Mouse (Mus musculus): ENCODE measurements around the gene Zzef1. TPM values are rescaled to one million over a fixed set of nuclear protein-coding genes. Genes with fewer than 3 reads are reported as not detected.

Gene Zzef1
- polyA plus RNA-seq, 1 experiment = 8.1 TPM

GRCm38 (mm10) chr11:72955339-72955974 lies 159.4 kb downstream of the Zzef1 start:
- H3ac ChIP-seq (ENCODE audit: control insufficient read depth, insufficient read length) = no peak overlapping the region
- no peaks in the 10 kb centered on the region for H3K27me3 ChIP-seq (ENCODE audit: control insufficient read depth, insufficient read depth, insufficient read length)
- no peaks in the 10 kb centered on the region for H3K79me2 ChIP-seq (ENCODE audit: control insufficient read depth, insufficient read depth)
- no peak overlapping the region for H3K4me3 ChIP-seq
- no peaks in the 10 kb centered on the region for H3K36me3 ChIP-seq (ENCODE audit: control insufficient read depth, insufficient read depth)
- TF ChIP-seq POLR2AphosphoS2 (IDR thresholded peaks at IDR 0.05; ENCODE audit: insufficient read length, low read depth) (no peak), MYOG (IDR thresholded peaks at IDR 0.05; ENCODE audit: control insufficient read depth in 1 of 3, insufficient read depth in 1 of 3, insufficient read length in 2 of 3, low read depth in 2 of 3) (peak in 2 of 3 experiments; percentile 73 to 78), SRF (IDR thresholded peaks at IDR 0.05; ENCODE audit: control insufficient read depth, insufficient read length, low read depth) (no peak), MYOD1 (IDR thresholded peaks at IDR 0.05; ENCODE audit: control insufficient read depth in 1 of 3, insufficient read length in 2 of 3, low read depth in 2 of 3) (peak in 2 of 3 experiments; percentile 55 to 72), CEBPB (IDR thresholded peaks at IDR 0.05; ENCODE audit: insufficient read depth, poor library complexity, severe bottlenecking) (no peak), TCF3 (IDR thresholded peaks at IDR 0.05; ENCODE audit: insufficient read length, low read depth) (no peak), POLR2A (IDR thresholded peaks at IDR 0.05; ENCODE audit: insufficient read length, low read depth) (no peak), REST (IDR thresholded peaks at IDR 0.05; ENCODE audit: insufficient read depth, insufficient read length) (no peak), TCF12 (IDR thresholded peaks at IDR 0.05; ENCODE audit: insufficient read depth, poor library complexity, severe bottlenecking) (peak; percentile 45)
- H3K4me2 ChIP-seq (ENCODE audit: low read depth) = no peak overlapping the region

- no peak overlapping the region for H3K4me3 ChIP-seq
- peaks cover 13% of the 10 kb centered on the region for H3K27me3 ChIP-seq (ENCODE audit: control insufficient read depth, insufficient read depth, insufficient read length)
- TF ChIP-seq POLR2AphosphoS2 (IDR thresholded peaks at IDR 0.05; ENCODE audit: insufficient read length, low read depth) (no peak), MAX (IDR thresholded peaks at IDR 0.05; ENCODE audit: low read depth) (no peak), CEBPB (IDR thresholded peaks at IDR 0.05; ENCODE audit: insufficient read depth, poor library complexity, severe bottlenecking) (no peak), TCF12 (IDR thresholded peaks at IDR 0.05; ENCODE audit: insufficient read depth, poor library complexity, severe bottlenecking) (no peak), MYOD1 (IDR thresholded peaks at IDR 0.05; ENCODE audit: control insufficient read depth in 1 of 3, insufficient read length in 2 of 3, low read depth in 2 of 3) (no peak), E2F4 (IDR thresholded peaks at IDR 0.05; ENCODE audit: insufficient read depth) (no peak), MYOG (IDR thresholded peaks at IDR 0.05; ENCODE audit: control insufficient read depth in 1 of 3, insufficient read depth in 1 of 3, insufficient read length in 2 of 3, low read depth in 2 of 3) (no peak), TCF3 (IDR thresholded peaks at IDR 0.05; ENCODE audit: insufficient read length, low read depth) (no peak), REST (IDR thresholded peaks at IDR 0.05; ENCODE audit: insufficient read depth, insufficient read length) (no peak), USF1 (IDR thresholded peaks at IDR 0.05; ENCODE audit: low read depth) (no peak), SRF (IDR thresholded peaks at IDR 0.05; ENCODE audit: control insufficient read depth, insufficient read length, low read depth) (no peak), POLR2A (IDR thresholded peaks at IDR 0.05; ENCODE audit: insufficient read length, low read depth) (no peak)
- no peak overlapping the region for H3K4me2 ChIP-seq (ENCODE audit: low read depth)
- H3ac ChIP-seq (ENCODE audit: control insufficient read depth, insufficient read length) = no peak overlapping the region
- no peaks in the 10 kb centered on the region for H3K36me3 ChIP-seq (ENCODE audit: control insufficient read depth, insufficient read depth)
- no peaks in the 10 kb centered on the region for H3K79me2 ChIP-seq (ENCODE audit: control insufficient read depth, insufficient read depth)
These were observed 161.3 kb downstream of the Zzef1 start for GRCm38 (mm10) chr11:72957318-72957717.

GRCm38 (mm10) chr11:72959924-72960679 lies 164.1 kb downstream of the Zzef1 start:
- H3ac ChIP-seq (ENCODE audit: control insufficient read depth, insufficient read length) = no peak overlapping the region
- TF ChIP-seq USF1 (IDR thresholded peaks at IDR 0.05; ENCODE audit: low read depth) = no peak
- no peak for TF ChIP-seq TCF3 (IDR thresholded peaks at IDR 0.05; ENCODE audit: insufficient read length, low read depth)
- no peak for TF ChIP-seq REST (IDR thresholded peaks at IDR 0.05; ENCODE audit: insufficient read depth, insufficient read length)
- TF ChIP-seq E2F4 (IDR thresholded peaks at IDR 0.05; ENCODE audit: insufficient read depth) = no peak
- TF ChIP-seq POLR2AphosphoS2 (IDR thresholded peaks at IDR 0.05; ENCODE audit: insufficient read length, low read depth) = no peak
- TF ChIP-seq MYOG (IDR thresholded peaks at IDR 0.05; ENCODE audit: control insufficient read depth in 1 of 3, insufficient read depth in 1 of 3, insufficient read length in 2 of 3, low read depth in 2 of 3) = no peak
- no peak for TF ChIP-seq MAX (IDR thresholded peaks at IDR 0.05; ENCODE audit: low read depth)
- TF ChIP-seq CEBPB (IDR thresholded peaks at IDR 0.05; ENCODE audit: insufficient read depth, poor library complexity, severe bottlenecking) = no peak
- no peak for TF ChIP-seq POLR2A (IDR thresholded peaks at IDR 0.05; ENCODE audit: insufficient read length, low read depth)
- TF ChIP-seq SRF (IDR thresholded peaks at IDR 0.05; ENCODE audit: control insufficient read depth, insufficient read length, low read depth) = no peak
- H3K27me3 ChIP-seq (ENCODE audit: control insufficient read depth, insufficient read depth, insufficient read length) = peaks cover 26% of the 10 kb centered on the region
- H3K36me3 ChIP-seq (ENCODE audit: control insufficient read depth, insufficient read depth) = no peaks in the 10 kb centered on the region
- H3K4me3 ChIP-seq = no peak overlapping the region
- no peak overlapping the region for H3K4me2 ChIP-seq (ENCODE audit: low read depth)
- no peaks in the 10 kb centered on the region for H3K79me2 ChIP-seq (ENCODE audit: control insufficient read depth, insufficient read depth)

- TF ChIP-seq TCF3 (IDR thresholded peaks at IDR 0.05; ENCODE audit: insufficient read length, low read depth) (no peak), MAX (IDR thresholded peaks at IDR 0.05; ENCODE audit: low read depth) (no peak), MYOG (IDR thresholded peaks at IDR 0.05; ENCODE audit: control insufficient read depth in 1 of 3, insufficient read depth in 1 of 3, insufficient read length in 2 of 3, low read depth in 2 of 3) (no peak), POLR2A (IDR thresholded peaks at IDR 0.05; ENCODE audit: insufficient read length, low read depth) (no peak), SRF (IDR thresholded peaks at IDR 0.05; ENCODE audit: control insufficient read depth, insufficient read length, low read depth) (no peak), MYOD1 (IDR thresholded peaks at IDR 0.05; ENCODE audit: control insufficient read depth in 1 of 3, insufficient read length in 2 of 3, low read depth in 2 of 3) (no peak), E2F4 (IDR thresholded peaks at IDR 0.05; ENCODE audit: insufficient read depth) (no peak), REST (IDR thresholded peaks at IDR 0.05; ENCODE audit: insufficient read depth, insufficient read length) (no peak)
- no peak overlapping the region for H3K4me2 ChIP-seq (ENCODE audit: low read depth)
- H3K36me3 ChIP-seq (ENCODE audit: control insufficient read depth, insufficient read depth) = no peaks in the 10 kb centered on the region
- H3K79me2 ChIP-seq (ENCODE audit: control insufficient read depth, insufficient read depth) = no peaks in the 10 kb centered on the region
- H3K4me3 ChIP-seq = no peak overlapping the region
- H3ac ChIP-seq (ENCODE audit: control insufficient read depth, insufficient read length) = no peak overlapping the region
- peaks cover 29% of the 10 kb centered on the region for H3K27me3 ChIP-seq (ENCODE audit: control insufficient read depth, insufficient read depth, insufficient read length)
These were observed 164.7 kb downstream of the Zzef1 start for GRCm38 (mm10) chr11:72960723-72961071.

Data from myocyte (in vitro differentiated cells).